Mouse (Mus musculus) intestine, embryonic 16.5 days (tissue): ENCODE results near the gene Pdxp. TPM values are rescaled to one million over a fixed set of nuclear protein-coding genes. Genes with fewer than 3 reads are reported as not detected.

Experiments used
- ATAC-seq: fragments of 200-750 bp; cut with Nextera tagmentation; 2 replicates; pipeline ENCODE4 v1.8.0; 2017; ENCODE audit warnings: moderate TSS enrichment, moderate library complexity
- H3K27ac ChIP-seq: fragments of 300-500 bp; sonication (generic); 2 replicates; pipeline ENCODE4 v1.5.1; 2014; ENCODE audit warnings: mild to moderate bottlenecking, low read length
- H3K27me3 ChIP-seq: fragments of 300-500 bp; sonication (generic); replicated peaks from 2 replicates; pipeline ENCODE4 v1.6.1; 2014; ENCODE audit warnings: low read length, control low read depth, mixed read lengths; ENCODE audit not compliant: control insufficient read depth, insufficient read depth
- H3K36me3 ChIP-seq: fragments of 300-500 bp; sonication (generic); 2 replicates; pipeline ENCODE4 v1.6.1; 2014; ENCODE audit warnings: low read length, control low read depth; ENCODE audit not compliant: control insufficient read depth, insufficient read depth
- H3K4me1 ChIP-seq: fragments of 300-500 bp; sonication (generic); 2 replicates; pipeline ENCODE4 v1.6.1; 2014; ENCODE audit warnings: low read length, control low read depth, mixed read lengths; ENCODE audit not compliant: control insufficient read depth, insufficient read depth
- H3K4me2 ChIP-seq: fragments of 300-500 bp; sonication (generic); 2 replicates; pipeline ENCODE4 v1.6.1; 2014; ENCODE audit warnings: low read depth, low read length, control low read depth
- H3K4me3 ChIP-seq: fragments of 300-500 bp; sonication (generic); 2 replicates; pipeline ENCODE4 v1.5.1; 2014; ENCODE audit warnings: mild to moderate bottlenecking, low read length
- H3K9ac ChIP-seq: fragments of 300-500 bp; sonication (generic); 2 replicates; pipeline ENCODE4 v1.6.1; 2014; ENCODE audit warnings: low read depth, low read length
- H3K9me3 ChIP-seq: fragments of 300-500 bp; sonication (generic); 2 replicates; pipeline ENCODE4 v1.6.1; 2016; ENCODE audit warnings: low read length, control low read depth; ENCODE audit not compliant: control insufficient read depth
- WGBS: fragments of 180-500 bp; shearing (Covaris S2); extraction: QIAGEN DNeasy Blood & Tissue Kit; methylation state at CpG from one replicate; pipeline ENCODE4 v1.1.7; 2014; 5-methylcytosine and 5-hydroxymethylcytosine counted together
- polyA plus RNA-seq: library from polyadenylated mRNA; unstranded; fragments of >200 nt; fragmentation: Nextera tagmentation; extraction: Ambion mirVana; gene quantifications from 2 replicates; pipeline ENCODE4 v1.2.1, GENCODE M21; 2015

Gene Pdxp
- polyA plus RNA-seq, 1 experiment from 2014 or later = 2.2 TPM

DNA sequence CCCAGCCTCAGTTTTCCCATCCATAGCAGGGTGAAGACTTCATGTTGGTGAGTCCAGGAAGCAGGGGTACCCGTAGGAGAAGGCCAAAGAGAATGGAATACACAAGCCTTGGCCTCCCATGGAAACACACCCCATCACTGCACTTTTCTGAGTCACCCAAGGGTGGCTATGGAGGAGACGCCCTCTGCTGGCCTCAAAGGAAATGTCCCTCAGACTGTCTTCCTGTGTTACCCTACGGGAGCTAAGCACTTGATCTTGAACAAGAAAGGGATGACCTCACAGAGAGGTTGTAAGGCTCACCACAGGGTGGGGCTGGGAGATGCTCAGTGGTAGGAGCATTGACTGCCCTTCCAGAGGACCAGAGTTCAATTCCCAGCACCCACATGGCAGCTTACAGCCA, 17.9 kb downstream of the Pdxp start:
- H3K36me3 ChIP-seq = peaks cover 8% of the 10 kb centered on the region; the same call in 1 of the 2 replicates
- no peak overlapping the region for H3K9ac ChIP-seq
- WGBS = 17% methylated on average over 3 of the region's 3 CpGs
- H3K4me3 ChIP-seq = no peak overlapping the region
- no peaks in the 10 kb centered on the region for H3K9me3 ChIP-seq
- H3K4me2 ChIP-seq = no peak overlapping the region
- no peaks in the 10 kb centered on the region for H3K27me3 ChIP-seq
- no peak overlapping the region for H3K27ac ChIP-seq
- peaks cover 24% of the 10 kb centered on the region for H3K4me1 ChIP-seq
- ATAC-seq = no peak

DNA sequence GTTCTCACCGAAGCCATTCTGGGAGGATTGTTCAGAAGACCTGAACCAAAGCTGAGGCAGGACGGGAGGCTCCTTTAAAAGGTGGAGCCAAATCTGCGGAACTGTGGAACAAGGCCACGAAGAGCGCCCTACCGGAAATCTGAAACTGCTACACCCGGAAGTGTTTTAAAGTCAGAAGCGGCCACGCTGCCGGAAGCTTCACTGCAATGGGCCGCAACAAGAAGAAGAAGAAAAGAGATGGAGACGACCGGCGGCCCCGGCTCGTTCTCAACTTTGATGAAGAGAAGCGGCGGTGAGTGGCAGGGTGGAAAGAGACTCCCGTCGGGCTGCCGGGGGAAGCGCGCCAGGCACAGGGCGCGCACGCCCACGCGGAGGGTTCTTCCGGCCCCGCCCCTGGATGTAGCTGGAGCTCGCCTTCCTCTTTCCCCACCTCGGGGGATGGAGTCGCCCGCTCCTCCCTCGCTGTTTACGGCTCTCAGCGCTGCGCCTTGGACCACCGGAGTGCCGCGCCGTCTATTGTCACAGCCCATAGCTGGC, 21.1 kb downstream of the Pdxp start, which contains the start of gene Nol12:
Gene Nol12, plus strand, starts transcription at position 150 of the 537 bp plus-strand sequence.
- Histone ChIP-seq H3K4me2 (peak within 1 kb of the TSS; percentile 67), H3K4me3 (peak within 1 kb of the TSS; percentile 72), H3K36me3 (peaks cover 18% of the 10 kb centered on the region), H3K9ac (peak within 1 kb of the TSS; percentile 79), H3K27ac (peak within 1 kb of the TSS; percentile 75), H3K27me3 (no peaks in the 10 kb centered on the region), H3K9me3 (no peaks in the 10 kb centered on the region), H3K4me1 (peaks cover 10% of the 10 kb centered on the region)
- ATAC-seq = peak; percentile 89
- under 1% methylated on average over 42 of the region's 42 CpGs for WGBS

DNA sequence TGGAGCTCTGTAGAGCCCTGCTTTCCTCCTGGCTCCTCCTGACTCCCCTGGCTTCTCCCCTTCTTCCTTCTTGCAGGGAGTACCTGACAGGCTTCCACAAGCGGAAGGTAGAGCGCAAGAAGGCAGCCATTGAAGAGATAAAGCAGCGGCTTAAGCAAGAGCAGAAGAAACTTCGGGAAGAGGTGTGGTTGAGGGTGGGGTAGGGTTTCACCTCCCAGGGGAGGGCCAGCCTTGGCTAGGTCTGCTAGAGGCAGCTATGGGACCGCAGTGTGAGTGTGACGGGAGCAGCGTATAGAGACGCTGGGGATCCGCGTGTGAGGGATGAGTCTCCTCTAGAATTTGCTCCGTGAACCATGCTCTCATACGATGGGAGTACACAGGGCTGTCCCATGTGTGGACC, 22.7 kb downstream of the Pdxp start:
- ATAC-seq = no peak
- no peak overlapping the region for H3K27ac ChIP-seq
- no peaks in the 10 kb centered on the region for H3K9me3 ChIP-seq
- no peaks in the 10 kb centered on the region for H3K27me3 ChIP-seq
- no peak overlapping the region for H3K4me3 ChIP-seq
- H3K4me2 ChIP-seq = no peak overlapping the region
- H3K4me1 ChIP-seq = peaks cover 10% of the 10 kb centered on the region
- H3K36me3 ChIP-seq = peaks cover 23% of the 10 kb centered on the region
- H3K9ac ChIP-seq = no peak overlapping the region
- 90% methylated on average over 12 of the region's 12 CpGs for WGBS

DNA sequence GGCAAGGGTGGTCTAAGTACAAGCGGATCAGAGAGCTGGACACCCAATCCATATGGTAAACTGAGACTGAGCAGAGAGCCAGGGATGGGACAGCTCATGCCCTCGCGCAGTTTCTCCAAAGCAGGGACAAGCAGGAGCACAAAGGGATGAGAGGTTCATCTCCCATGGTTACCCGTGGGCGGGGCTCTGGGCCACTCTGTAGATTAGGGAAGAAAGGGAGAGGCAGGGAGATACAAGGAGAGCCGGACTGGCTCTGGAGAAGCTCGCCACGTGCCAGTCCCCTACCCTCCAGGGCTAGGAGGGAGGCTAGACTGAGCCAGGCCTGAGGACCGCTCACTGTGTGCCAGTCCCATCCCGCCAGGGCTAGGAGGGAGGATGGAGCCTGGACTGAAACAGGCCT, 23.6 kb downstream of the Pdxp start:
- Histone ChIP-seq H3K36me3 (peaks cover 23% of the 10 kb centered on the region), H3K27ac (no peak overlapping the region), H3K4me1 (peaks cover 10% of the 10 kb centered on the region), H3K4me2 (no peak overlapping the region), H3K9ac (no peak overlapping the region), H3K4me3 (no peak overlapping the region), H3K9me3 (no peaks in the 10 kb centered on the region), H3K27me3 (no peaks in the 10 kb centered on the region)
- no peak for ATAC-seq
- 89% methylated on average over 10 of the region's 10 CpGs for WGBS

DNA sequence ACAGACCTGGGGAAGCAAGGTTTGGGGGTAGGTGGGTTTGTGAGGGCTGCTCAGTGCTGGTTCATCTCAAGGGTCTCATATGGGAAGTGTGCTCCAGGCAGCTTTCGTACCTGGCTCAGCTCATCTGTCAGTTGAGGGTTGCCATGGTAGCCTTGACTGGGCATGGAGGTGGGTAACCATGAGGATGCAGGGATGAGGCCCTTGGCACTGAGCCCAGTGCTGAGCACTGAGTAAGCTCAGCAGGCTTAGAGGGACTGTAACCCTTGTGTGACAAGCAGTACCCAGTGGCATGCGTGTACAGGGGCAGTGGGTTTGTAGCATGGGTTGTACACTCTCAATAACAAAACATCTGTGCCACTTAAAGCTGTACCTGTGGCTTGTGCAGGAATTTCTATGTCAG, 24.2 kb downstream of the Pdxp start:
- peaks cover 23% of the 10 kb centered on the region for H3K36me3 ChIP-seq
- no peak overlapping the region for H3K4me3 ChIP-seq
- peaks cover 11% of the 10 kb centered on the region for H3K4me1 ChIP-seq
- H3K9me3 ChIP-seq = no peaks in the 10 kb centered on the region
- H3K4me2 ChIP-seq = no peak overlapping the region
- H3K9ac ChIP-seq = no peak overlapping the region
- H3K27me3 ChIP-seq = no peaks in the 10 kb centered on the region
- H3K27ac ChIP-seq = no peak overlapping the region
- ATAC-seq = no peak
- WGBS = 84% methylated on average over 2 of the region's 2 CpGs

DNA sequence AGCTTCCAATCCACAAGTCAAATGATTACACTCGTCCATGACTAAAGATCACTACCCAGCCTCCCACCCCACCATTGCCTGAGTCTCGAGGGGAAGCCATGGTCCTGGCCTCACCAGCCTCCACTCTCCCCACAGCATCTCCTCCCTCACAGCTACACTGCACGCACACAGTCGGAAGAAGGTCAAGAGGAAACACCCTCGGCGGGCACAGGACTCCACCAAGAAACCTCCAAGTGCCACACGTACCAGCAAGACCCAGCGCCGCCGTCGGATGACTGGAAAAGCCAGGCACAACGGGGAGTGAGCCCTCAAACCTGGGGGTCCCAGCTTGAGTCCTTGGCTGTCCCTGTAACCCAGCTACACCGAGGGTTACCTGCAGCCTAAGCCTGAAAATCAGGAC, 26.6 kb downstream of the Pdxp start:
- Histone ChIP-seq H3K27ac (no peak overlapping the region), H3K27me3 (no peaks in the 10 kb centered on the region), H3K9me3 (no peaks in the 10 kb centered on the region), H3K4me1 (peaks cover 14% of the 10 kb centered on the region), H3K4me3 (no peak overlapping the region), H3K9ac (no peak overlapping the region), H3K4me2 (no peak overlapping the region), H3K36me3 (peaks cover 23% of the 10 kb centered on the region)
- 89% methylated on average over 13 of the region's 13 CpGs for WGBS
- ATAC-seq = no peak

DNA sequence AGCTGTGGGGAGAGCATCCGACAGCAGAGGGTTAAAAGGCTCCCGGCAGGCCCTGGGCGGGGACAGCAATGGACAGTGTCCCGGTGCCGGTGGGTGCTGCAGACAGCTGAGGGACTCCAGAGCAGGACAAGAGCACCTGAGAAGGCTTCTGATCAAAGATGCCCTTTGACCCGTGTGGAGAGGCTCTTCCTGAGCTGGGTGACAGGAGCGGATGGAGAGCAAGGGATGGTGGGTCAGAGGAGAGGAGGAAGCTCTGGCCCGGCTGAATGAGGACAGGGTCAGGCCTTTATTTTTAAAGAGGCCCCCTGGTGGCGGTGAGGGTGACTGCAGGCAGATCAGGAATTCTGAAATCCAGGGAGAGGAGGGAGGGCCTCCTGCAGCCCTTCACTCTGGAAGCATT, 28.9 kb downstream of the Pdxp start:
- ATAC-seq = peak; percentile 70
- under 1% methylated on average over 9 of the region's 9 CpGs for WGBS
- Histone ChIP-seq H3K9ac (peak overlapping the region; percentile 68), H3K27ac (no peak overlapping the region), H3K4me3 (peak overlapping the region; percentile 48), H3K9me3 (no peaks in the 10 kb centered on the region), H3K36me3 (peaks cover 20% of the 10 kb centered on the region), H3K27me3 (peaks cover 3% of the 10 kb centered on the region), H3K4me2 (peak overlapping the region; percentile 70), H3K4me1 (peaks cover 9% of the 10 kb centered on the region)

DNA sequence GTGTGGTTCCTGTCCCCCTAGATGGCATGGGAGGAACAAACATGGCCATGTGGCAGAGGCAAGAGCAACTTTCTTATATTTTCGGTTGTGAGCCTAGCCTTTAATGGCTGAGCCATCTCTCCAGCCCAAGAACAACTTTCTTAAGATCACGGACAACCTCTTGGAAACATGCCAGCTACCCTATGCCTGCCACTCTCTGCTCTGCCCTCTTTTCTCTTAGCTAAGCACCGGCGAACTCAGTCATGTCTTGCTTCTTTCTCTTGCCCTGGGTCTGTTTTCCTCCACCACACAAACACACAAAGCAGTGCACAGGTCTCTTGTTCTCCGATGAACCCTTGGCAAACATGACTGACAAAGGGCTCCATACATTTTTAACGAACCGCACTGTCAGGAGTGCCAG, 32.5 kb downstream of the Pdxp start:
- no peak overlapping the region for H3K4me3 ChIP-seq
- H3K9ac ChIP-seq = no peak overlapping the region
- no peak overlapping the region for H3K27ac ChIP-seq
- H3K27me3 ChIP-seq = peaks cover 3% of the 10 kb centered on the region
- H3K36me3 ChIP-seq = no peaks in the 10 kb centered on the region
- 75% methylated on average over 7 of the region's 7 CpGs for WGBS
- no peak for ATAC-seq
- no peak overlapping the region for H3K4me2 ChIP-seq
- H3K4me1 ChIP-seq = peaks cover 14% of the 10 kb centered on the region
- no peaks in the 10 kb centered on the region for H3K9me3 ChIP-seq

DNA sequence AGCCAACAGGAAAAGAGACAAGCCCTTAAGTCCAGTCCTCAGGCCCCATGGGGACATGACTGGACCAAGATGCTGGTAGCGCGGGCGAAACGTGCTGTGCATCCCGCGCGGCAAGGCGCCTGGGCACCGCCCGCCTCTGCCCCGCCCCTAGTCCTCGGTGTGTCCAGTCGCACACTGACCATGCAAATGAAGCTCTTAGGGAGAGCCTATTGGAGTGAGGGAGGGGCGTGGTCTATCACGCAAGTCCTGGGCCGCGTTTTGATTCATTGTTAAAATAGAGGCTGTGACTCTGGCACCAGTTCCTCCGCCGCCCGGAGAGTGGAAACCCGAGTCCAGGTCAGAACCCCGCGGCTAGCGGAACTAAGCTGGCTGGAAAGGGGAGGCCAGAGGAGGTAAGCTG, 33.9 kb downstream of the Pdxp start, which contains the start of gene Triobp:
Gene Triobp, plus strand, starts transcription at position 68 of the 400 bp plus-strand sequence.
- no peaks in the 10 kb centered on the region for H3K9me3 ChIP-seq
- under 1% methylated on average over 24 of the region's 24 CpGs for WGBS
- peaks cover 14% of the 10 kb centered on the region for H3K4me1 ChIP-seq
- no peaks in the 10 kb centered on the region for H3K36me3 ChIP-seq
- H3K4me2 ChIP-seq = peak within 1 kb of the TSS; percentile 84
- peaks cover 3% of the 10 kb centered on the region for H3K27me3 ChIP-seq
- no peak within 1 kb of the TSS for H3K27ac ChIP-seq
- peak; percentile 98 for ATAC-seq
- peak within 1 kb of the TSS; percentile 63 for H3K9ac ChIP-seq
- peak within 1 kb of the TSS; percentile 52 for H3K4me3 ChIP-seq
